Mouse (Mus musculus) frontal cortex, adult (tissue): ENCODE results near the gene Olfml2a.

Experiments
- ATAC-seq: cut with Nextera tagmentation; 2 replicates; pipeline ENCODE4 v1.9.2; 2017; ENCODE audit warnings: mild to moderate bottlenecking, moderate library complexity, mixed read lengths; ENCODE audit not compliant: low TSS enrichment

Gene Olfml2a

DNA sequence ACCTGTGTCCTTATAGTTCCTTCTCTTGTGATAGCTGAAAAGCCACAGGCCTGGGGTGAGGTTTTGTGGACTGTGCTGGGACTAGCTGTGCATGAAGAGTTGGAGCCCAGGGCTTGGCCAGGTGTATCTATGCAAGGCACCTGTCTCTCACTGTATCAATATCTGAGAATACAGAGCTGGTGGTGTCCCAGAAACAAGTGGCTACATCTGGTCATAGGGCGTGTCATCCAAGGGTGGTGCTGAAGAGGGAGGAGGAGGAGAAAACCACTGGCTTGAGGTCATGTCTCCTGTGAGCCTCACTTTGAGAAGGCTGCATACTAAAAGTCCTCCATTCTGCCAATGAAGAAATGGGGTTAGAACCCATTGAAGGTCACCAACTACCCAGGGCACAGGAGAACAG lies 6.2 kb downstream of the Olfml2a start:
- ATAC-seq, result no peak

DNA sequence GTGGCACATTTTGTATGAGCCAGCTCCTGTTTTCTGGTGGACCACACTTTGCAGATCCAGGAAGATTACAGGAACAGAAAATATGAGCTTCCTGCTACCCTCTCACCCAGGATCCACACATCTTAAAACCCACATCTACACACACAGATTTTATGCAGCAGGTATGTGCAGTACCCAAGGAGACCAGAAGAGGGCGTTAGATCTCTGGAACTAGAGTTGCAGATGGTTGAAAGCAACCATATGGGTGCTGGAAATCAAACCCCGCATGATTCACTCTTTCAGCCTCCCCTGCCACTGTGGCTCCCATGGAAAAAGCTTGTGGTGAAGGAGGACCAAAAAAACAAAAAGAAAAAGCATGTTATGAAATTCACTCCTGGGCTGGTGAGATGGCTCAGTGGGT lies 7.3 kb downstream of the Olfml2a start:
- ATAC-seq, result no peak

DNA sequence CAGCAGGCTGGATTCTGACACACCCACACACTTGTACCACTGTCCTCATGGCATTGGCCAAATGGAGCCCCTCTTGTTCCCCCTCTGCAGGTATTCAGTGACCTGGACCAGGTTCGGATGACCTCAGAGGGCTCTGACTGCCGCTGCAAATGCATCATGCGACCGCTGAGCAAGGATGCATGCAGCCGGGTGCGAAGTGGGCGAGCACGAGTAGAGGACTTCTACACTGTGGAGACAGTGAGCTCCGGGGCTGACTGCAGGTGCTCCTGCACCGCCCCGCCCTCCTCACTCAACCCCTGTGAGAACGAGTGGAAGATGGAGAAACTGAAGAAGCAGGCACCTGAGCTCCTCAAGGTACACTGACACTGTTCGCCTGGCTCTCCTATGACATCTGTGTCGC lies 9.6 kb downstream of the Olfml2a start:
- no peak for ATAC-seq

DNA sequence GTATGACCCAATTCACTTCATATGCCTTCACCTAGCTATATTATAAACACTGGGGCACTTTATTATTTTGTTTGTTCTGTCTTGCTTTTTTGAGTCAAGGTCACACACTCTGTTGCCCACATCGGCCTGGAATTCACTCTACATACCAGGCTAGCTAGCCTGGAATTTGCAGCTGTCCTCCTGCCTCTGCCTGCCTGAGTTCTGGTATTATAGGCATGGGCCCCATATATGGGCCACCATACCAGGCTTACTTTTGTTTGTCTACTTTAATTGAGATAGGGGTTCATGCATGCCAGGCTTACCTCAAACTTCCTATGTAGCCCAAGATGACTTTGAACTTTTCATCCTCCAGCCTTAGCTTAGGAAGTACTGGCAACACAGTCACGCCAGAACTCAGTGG lies 10.1 kb downstream of the Olfml2a start:
- ATAC-seq, result no peak

DNA sequence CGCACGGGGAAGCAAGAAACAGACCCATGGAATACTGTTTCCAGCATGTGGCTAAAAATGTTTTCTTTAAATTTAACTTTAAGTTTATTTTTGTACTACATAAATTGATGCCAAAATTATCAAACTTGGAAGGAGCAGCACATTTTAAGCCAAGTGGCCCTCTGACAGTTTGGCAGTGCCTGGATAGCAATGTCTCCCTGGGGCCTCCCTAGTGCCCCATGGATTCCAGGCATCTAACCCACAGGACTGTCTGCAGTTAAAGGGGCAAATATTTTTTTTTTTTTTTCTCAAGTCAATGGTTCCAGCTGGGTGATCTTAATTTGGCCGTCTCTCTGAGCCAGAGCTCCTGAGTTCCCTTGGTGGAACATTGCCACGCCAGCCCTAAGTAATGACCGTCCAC lies 11.4 kb downstream of the Olfml2a start:
- ATAC-seq, result peak; percentile 56

DNA sequence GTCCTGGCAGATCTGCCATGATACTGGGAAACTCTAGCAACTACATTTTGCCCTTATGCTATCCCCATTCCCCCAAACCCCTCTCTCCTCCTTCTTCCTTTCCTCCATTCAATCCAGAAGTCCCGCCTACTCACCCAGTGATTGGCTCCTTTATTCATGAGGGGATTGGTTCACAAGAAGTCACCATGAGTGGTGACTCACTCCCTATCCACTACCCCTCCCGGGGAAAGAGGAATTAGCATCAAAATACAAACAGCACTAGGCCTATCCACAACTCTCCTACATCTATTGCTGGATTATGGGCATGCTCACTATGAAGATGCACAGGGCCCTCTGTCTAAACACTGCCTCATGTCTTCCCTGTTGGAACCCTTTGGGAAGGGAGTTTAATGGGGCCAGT lies 12.2 kb downstream of the Olfml2a start:
- no peak for ATAC-seq

DNA sequence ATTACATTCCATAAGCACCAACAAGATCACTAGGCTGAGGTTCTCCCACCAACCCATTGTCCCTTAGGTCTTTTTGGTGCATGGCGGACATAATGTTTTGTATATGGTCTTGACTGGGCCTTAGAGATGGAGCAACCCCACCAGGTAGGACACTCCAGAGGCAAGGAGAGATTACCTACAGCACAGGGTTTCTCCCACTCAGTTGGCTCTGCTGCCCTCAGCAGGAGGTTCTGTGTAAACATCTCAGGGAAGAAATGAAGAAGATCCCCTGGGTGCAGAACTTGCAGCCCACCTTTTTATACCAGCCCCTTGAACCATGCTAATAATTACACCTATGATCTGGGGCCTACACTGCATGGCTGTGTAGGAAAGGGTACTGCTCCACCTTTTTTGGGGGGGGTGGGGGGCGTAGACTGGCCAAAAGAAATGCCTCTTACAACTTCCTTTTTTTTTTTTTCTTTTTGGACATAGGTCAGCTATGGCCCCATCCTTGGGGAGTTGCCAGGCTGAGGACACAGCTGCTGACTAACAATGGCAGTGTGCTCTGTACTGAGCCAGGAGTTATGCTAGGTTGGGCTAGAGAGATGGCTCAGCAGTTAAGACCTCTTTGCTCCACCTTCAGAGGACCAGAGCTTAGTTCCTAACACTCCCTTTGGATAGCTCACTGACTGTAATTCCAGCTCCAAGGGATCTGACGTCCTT lies 12.8 kb downstream of the Olfml2a start:
- ATAC-seq, result no peak

DNA sequence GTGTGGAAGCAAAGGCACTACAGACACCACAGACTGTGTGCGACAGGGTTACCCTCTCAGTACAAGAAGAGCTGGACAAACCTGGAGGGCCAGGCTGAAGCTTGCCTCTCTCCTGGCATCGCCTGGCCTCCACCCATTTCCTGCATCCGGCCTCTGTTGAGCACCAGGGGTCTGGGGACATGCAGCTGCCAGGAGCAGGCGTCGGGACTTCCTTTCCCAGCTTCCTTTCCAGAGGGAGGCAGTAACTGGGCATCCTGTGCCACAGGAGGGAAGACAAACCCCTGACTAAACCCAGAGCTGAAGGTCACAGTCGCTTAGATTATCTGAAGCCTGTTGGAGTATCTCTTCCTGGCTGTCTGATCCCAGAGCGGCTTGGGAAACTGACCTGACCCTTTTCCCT lies 15.8 kb downstream of the Olfml2a start:
- no peak for ATAC-seq

DNA sequence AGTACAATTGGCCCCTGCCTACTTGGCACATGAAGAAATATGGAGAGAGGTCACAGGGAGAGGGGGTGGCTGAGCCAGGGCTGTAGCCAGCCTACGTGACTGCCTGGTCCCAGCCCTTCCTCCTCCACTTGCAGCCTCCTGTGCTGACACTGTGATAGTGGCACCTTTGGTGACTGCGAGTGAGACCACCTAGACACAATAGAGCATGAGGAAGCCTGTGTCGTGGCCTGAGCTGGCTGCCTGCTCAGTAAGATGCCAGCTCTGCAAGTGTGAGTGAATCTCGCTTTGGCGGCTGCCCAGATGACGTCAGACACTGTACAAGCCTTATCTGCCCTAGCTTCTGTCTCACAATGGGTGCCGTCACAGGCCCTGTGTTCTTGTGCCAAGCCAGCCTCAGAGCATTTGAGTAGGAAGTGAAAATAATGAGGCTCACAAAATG lies 18.5 kb downstream of the Olfml2a start:
- peak; percentile 92 for ATAC-seq

DNA sequence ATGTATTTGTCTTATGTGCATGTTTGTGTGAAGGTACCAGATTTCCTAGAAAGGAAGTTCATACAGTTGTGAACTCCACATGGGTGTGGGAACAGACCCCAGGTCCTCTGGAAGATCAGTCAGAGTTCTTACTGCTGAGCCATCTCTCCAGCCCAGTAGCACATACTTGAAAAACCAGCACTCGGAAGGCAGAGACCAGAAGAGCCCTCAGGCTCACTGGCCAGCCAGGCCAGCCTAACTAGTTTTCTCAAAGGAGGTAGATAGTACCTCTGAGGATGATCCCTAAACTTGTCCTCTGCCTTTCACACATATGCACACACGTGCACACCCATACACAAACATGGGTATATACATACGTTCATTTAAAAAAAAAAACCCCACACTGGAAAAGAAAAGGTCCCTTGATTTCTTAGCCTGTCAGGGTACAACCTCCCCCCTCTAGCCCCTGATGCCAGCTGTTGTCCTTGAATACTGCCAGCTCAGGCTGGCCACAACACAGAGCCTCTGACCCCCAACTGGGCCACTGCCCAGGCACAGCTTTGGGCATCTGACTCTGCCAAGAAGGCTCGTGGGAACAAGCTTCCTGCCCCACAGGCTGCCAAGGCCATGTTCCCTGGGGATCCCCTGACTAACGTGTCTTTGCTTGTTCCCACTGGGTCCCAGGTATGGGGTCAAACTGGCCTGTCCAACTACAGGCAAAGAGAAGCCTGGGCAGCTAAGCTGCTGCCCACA lies 21.5 kb downstream of the Olfml2a start:
- ATAC-seq, result peak; percentile 13; the same call in 1 of the 2 replicates

DNA sequence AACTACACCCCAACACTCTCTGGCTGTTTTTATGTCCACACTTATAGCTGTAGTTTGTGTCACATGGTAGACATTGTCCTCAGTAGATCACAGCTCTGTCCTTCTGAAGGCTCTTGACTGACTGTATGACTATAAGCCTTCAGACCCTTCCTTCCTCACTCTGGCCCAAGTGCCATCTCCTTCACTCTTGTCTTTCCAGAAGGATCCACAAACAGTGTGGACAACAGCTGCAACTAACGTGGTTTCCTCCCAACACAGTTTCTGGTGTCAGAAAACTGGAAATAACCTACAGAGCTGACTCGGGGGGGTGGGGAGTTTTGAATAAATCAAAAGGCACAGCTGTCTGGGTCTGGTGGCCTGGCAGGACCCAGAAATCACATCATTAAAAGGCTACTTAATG lies 24.3 kb downstream of the Olfml2a start:
- no peak for ATAC-seq

DNA sequence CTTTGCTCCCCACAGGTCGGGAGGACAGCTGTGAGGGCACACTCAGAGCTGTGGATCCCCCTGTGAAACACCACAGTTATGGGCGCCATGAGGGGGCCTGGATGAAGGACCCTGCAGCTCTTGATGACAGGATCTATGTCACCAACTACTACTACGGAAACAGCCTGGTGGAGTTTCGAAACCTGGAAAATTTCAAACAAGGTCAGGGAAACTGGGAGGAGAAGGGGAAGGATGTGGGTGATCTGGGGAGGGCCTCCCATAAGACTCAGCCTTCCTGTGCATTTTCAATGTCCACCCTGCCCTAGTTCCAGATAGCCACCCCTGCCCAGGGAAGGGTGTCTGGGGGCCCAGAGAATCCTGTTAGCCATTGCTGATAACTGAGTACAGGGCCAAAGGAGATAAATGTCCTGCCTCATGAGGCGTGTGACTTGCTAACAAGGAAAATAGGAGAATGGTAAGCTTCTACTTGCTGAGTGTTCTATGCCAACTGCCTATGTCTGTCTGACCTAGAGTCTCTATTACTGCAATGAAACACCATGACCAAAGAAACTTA lies 26.0 kb downstream of the Olfml2a start:
- ATAC-seq, result no peak

DNA sequence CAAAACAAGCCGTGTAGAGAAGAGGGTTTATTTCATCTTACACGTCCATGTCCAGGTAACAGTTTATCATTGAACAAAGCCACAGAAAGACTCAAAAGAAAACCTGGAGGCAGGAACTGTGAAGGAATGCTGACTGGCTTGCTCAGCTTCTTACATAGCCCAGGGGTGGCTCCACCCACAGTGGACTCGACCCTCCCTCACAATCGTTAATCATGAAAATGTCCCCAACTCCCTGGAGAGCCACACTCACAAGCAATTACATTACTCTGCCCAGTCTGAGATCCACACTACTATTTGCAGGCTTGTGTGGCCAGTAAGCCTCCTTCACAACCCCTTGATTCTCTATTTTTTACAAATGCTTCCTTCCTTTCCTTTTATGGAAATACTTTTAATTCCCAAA lies 32.4 kb downstream of the Olfml2a start:
- ATAC-seq, result no peak

DNA sequence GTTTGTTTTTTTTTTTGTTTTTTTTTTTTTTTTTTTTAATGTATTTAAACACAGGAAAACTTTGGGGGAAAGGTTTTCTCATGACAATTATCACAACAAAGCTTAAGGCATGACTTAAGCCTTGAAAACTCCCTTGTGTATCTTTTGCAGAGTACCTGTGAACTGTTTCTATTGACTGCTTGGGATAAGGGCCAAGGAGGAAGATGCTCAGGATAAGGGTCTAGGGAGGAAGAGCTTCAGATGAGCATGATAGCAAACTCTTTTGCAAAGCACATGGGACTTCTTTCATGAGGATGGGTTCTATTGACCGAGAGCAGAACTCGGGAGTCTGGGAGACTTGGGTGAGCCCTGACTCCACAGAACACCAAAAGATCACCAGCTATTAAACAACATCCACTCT lies 37.9 kb downstream of the Olfml2a start:
- no peak for ATAC-seq

DNA sequence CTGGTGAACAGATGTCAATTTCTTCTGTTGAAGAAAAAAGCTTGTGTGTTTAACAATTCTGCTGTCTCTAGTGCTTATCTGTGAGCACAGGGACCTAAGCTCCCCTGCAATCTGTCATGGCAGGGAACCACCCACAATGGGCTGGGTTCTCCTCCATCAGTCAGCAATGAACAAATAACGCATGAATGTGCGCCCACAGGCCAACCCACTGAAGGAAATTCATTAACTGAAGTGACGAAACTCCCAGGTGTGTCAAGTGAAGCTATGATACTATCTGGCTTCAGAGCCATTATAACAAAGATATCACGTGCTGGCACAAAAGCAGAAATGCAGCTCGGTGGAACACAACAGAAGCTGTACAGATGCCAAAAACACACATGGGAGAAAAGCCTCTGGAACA lies 38.3 kb downstream of the Olfml2a start:
- no peak for ATAC-seq

DNA sequence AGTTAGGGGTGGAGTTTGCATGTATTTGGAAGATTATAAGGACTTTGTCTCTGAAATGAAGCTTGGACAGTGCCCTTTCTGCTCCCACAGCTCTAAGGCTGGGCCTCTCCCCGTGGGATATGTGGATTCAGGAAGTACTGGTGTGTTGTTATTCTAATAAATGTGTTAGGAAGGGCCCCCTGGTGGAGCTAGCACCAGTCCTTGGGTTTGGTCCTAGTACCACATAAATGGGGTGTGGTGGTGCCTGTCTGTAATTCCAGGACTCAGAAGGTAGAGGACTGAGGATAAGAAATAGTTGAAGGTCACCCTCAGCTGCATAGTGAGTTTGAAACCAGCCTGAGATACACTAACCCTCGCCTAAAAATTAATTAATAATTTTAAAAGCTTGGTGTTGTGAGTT lies 41.4 kb downstream of the Olfml2a start:
- ATAC-seq, result no peak

DNA sequence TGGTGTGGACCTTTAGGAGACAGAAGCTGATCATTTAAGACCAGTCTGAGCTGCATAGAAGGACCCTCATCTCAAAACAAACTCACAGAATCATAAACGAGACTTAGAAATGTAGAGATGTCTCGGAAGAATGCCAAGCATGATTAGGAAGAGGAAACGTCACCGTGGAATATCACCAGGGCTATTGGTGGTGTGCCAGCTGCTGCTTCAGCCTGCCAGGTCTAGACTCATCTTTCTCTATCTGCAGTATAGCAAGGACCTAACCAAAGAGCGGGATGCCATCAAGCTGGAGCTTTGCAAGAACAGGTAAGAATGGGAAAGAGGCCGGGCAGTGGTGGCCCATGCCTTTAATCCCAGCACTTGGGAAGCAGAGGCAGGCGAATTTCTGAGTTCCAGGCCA lies 41.9 kb downstream of the Olfml2a start:
- ATAC-seq, result no peak

DNA sequence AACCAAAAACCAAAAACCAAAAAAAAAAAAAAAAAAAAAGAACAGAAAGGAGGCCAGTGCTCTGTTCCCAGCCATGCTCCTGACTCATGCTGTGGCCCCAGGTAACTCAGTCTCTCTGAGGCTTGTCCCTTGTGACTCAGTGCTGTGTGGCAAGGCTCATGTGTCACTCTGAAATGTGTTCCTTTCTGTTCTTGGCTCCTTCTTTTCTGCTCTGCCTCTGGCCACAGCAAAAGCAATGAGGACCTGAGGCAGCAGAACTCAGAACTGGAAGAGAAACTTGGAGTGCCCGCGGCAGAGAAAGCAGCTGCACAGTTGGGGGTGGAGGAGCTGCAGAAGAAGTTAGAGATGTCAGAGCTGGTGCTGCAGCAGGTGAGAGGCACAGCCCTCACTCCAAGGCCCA lies 42.4 kb downstream of the Olfml2a start:
- ATAC-seq, result no peak

DNA sequence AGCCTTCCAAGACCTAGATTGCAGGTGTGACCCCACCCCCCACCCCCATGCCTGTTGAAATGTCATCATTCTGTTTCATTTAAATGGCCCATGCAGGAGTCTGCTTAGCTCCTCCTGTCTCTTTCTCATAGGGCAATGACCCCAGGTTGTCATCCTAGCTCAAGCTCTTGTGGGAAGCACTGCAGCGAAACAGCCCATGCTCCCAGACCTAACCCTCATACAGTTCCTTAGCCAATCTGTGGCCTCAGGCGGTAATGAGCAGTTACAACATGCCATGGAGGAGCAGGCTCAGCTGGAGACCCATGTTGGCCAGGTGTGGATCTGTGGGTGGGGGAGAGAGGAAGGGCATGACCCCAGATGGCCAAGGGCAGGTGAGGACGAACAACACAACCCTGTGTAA lies 43.4 kb downstream of the Olfml2a start:
- ATAC-seq, result no peak

DNA sequence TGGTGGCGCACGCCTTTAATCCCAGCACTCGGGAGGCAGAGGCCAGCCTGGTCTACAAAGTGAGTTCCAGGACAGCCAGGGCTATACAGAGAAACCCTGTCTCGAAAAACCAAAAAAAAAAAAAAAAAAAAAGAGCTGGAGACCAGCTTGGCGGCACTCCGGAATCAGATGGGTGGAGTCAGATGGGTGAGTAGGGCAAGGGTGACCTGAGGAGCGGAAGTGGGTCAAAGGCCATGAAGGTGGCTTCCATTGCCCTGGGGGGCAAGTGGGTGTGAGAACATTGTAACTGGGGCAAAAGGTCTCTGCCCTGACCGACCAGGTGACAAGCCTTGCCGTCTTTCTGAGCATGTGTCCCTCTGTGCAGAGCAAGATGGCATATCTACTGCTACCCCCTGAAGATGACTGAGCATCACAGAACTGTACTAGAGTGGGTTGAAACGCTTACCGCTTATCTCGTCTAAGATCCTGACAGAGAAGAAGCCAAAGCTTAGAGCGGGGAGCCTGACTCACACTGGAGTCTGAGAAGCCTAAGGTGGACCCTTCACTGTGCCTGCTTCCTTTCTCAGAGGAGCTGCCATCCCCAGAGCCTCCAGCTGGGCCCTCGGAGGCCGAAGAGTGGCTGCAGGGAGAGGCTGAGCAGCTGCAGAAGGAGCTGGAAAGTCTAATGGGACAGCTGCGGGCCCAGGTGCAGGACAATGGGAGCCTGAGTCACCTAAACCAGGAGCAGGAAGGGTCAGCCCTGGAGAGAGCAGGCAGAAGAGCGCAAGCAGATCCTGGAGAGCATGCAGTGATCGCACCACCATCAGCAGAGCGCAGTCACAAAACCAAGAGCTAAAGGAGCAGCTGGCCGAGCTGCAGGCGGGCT lies 44.4 kb downstream of the Olfml2a start:
- ATAC-seq, result peak; percentile 62

DNA sequence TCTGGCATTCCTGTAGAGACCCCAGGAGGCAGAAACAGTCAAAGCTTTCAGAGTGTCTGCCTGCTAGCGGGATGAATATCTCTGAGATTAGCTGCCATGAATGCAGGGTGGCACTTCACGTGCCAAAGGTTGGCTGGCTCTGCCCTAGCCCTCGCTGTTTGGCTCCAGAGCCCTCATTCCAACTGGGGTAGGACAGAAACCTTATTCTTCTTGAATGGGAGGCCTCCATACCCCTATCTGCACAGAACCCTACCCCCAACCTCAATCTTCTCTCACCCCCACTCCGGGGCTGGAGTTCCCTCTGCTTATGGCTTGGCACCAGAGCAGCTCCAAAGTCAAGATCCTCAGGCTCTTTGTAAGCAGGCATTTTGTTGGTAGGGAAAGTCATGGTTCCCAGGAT lies 46.1 kb downstream of the Olfml2a start:
- no peak for ATAC-seq

DNA sequence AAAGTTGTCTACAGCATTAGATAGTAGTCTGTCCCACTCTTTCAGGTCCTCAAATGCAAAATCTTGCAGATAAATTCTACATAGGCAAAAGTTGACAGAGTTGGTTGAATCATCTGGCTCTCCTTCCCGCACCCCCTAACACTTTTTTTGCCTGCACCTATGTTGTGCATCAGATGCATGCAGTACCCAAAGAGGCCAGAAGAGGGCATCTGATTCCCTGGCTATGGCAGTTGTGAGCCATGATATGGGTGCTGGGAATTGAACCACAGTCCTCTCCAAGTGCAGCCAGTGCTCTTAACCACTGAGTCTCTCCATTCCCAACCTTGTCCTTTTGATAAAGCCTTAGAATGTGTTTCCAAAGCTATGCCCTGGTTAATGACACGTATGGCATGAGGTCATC lies 51.7 kb downstream of the Olfml2a start:
- ATAC-seq, result no peak
